Mouse (Mus musculus) midbrain, embryonic 11.5 days (tissue): Measurements from ENCODE around the gene Asic3. TPM values are rescaled to one million over a fixed set of nuclear protein-coding genes. Genes with fewer than 3 reads are reported as not detected.

ENCODE experiments used
- ATAC-seq: fragments of 200-750 bp; cut with Nextera tagmentation; 2 replicates; pipeline ENCODE4 v1.8.0; 2017; ENCODE audit warnings: moderate TSS enrichment, moderate library complexity; ENCODE audit not compliant: low FRiP score
- DNase-seq: peaks from one replicate; pipeline ENCODE4 v3.0.0; 2015; ENCODE audit warnings: low spot score; ENCODE audit errors: missing footprints
- H3K27ac ChIP-seq: fragments of 300-500 bp; sonication (generic); 2 replicates; pipeline ENCODE4 v1.5.1; 2014; ENCODE audit warnings: low read depth, low read length
- H3K27me3 ChIP-seq: fragments of 300-500 bp; sonication (generic); 2 replicates; pipeline ENCODE4 v1.6.1; 2014; ENCODE audit warnings: mild to moderate bottlenecking, low read length, moderate library complexity, mixed read lengths; ENCODE audit not compliant: control insufficient read depth, insufficient read depth
- H3K36me3 ChIP-seq: fragments of 300-500 bp; sonication (generic); 2 replicates; pipeline ENCODE4 v1.6.1; 2014; ENCODE audit warnings: mild to moderate bottlenecking, low read length, moderate library complexity, mixed read lengths; ENCODE audit not compliant: control insufficient read depth, insufficient read depth
- H3K4me1 ChIP-seq: fragments of 300-500 bp; sonication (generic); 2 replicates; pipeline ENCODE4 v1.6.1; 2014; ENCODE audit warnings: low read length; ENCODE audit not compliant: control insufficient read depth, insufficient read depth
- H3K4me2 ChIP-seq: fragments of 300-500 bp; sonication (generic); 2 replicates; pipeline ENCODE4 v1.6.1; 2014; ENCODE audit warnings: mild to moderate bottlenecking, moderate library complexity
- H3K4me3 ChIP-seq: fragments of 300-500 bp; sonication (generic); 2 replicates; pipeline ENCODE4 v1.5.1; 2014; ENCODE audit warnings: low read depth, low read length
- H3K9ac ChIP-seq: fragments of 300-500 bp; sonication (generic); 2 replicates; pipeline ENCODE4 v1.6.1; 2014; ENCODE audit warnings: low read length
- H3K9me3 ChIP-seq: fragments of 300-500 bp; sonication (generic); 2 replicates; pipeline ENCODE4 v1.6.1; 2016; ENCODE audit warnings: low read length; ENCODE audit not compliant: control insufficient read depth
- WGBS: fragments of 180-500 bp; shearing (Covaris S2); extraction: QIAGEN DNeasy Blood & Tissue Kit; methylation state at CpG from one replicate; pipeline ENCODE4 v1.1.7; 2014; 5-methylcytosine and 5-hydroxymethylcytosine counted together
- polyA plus RNA-seq: library from polyadenylated mRNA; unstranded; fragments of >200 nt; fragmentation: Nextera tagmentation; extraction: Ambion mirVana; gene quantifications from 2 replicates; pipeline ENCODE4 v1.2.1, GENCODE M21; 2014

The Asic3 gene
- polyA plus RNA-seq, 1 experiment from 2014 or later, result 0.30 TPM

GRCm38 (mm10) chr5:24405389-24405876, 7.8 kb upstream of the Asic3 start:
- no peaks in the 10 kb centered on the region for H3K4me1 ChIP-seq
- H3K27ac ChIP-seq, result no peak overlapping the region
- DNase-seq, result no peak
- 72% methylated on average over 3 of the region's 3 CpGs for WGBS
- no peak overlapping the region for H3K4me2 ChIP-seq
- no peaks in the 10 kb centered on the region for H3K27me3 ChIP-seq
- no peak overlapping the region for H3K4me3 ChIP-seq
- no peak for ATAC-seq
- no peaks in the 10 kb centered on the region for H3K9me3 ChIP-seq
- no peak overlapping the region for H3K9ac ChIP-seq
- H3K36me3 ChIP-seq, result peaks cover 4% of the 10 kb centered on the region; the same call in 1 of the 2 replicates

DNA sequence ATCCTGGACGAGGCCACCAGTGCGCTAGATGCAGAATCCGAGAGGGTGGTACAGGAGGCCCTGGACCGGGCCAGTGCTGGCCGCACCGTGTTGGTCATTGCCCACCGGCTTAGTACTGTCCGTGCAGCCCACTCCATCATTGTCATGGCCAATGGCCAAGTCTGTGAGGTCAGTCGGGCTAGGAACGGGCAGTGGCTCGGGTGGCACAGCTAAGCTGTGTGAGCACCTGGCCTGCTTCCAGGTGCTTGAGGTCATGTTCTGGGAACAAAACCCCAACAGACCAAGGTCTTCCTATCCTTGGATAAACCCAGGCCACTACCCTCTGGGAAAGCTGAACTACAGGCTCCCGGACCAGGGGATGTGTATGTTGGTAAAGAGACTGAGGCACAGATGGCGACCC, 4.5 kb upstream of the Asic3 start:
- Histone ChIP-seq H3K9me3 (no peaks in the 10 kb centered on the region), H3K36me3 (peaks cover 2% of the 10 kb centered on the region; the same call in 1 of the 2 replicates), H3K27me3 (no peaks in the 10 kb centered on the region), H3K4me2 (no peak overlapping the region), H3K4me3 (no peak overlapping the region), H3K9ac (no peak overlapping the region), H3K27ac (no peak overlapping the region), H3K4me1 (no peaks in the 10 kb centered on the region)
- ATAC-seq, result no peak
- WGBS, result 96% methylated on average over 13 of the region's 13 CpGs
- no peak for DNase-seq

DNA sequence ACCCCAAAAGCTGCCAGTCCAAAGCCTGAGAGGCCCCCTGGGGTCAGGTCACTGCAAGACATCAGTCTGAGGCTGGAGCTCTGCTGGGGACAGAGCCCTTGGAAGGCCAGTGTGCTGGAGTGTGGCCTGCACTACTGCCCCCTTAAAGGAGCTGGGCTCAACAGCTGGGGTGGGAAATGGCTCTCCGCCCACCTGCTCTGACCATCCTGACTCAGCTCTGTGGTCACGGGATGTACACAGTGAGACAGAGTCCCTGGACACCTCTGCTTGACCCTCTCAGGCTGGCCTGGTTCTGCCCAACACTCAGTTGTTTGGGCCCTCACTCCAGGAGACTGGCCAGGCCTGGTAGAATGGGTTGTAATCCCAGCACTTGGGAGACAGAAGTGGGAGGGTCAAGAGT, 3.7 kb upstream of the Asic3 start:
- 75% methylated on average over 2 of the region's 2 CpGs for WGBS
- Histone ChIP-seq H3K4me2 (no peak overlapping the region), H3K4me3 (no peak overlapping the region), H3K9me3 (no peaks in the 10 kb centered on the region), H3K27ac (no peak overlapping the region), H3K4me1 (no peaks in the 10 kb centered on the region), H3K27me3 (no peaks in the 10 kb centered on the region), H3K36me3 (peaks cover 2% of the 10 kb centered on the region; the same call in 1 of the 2 replicates), H3K9ac (no peak overlapping the region)
- no peak; the same call in 1 of the 2 replicates for ATAC-seq
- DNase-seq, result no peak

DNA sequence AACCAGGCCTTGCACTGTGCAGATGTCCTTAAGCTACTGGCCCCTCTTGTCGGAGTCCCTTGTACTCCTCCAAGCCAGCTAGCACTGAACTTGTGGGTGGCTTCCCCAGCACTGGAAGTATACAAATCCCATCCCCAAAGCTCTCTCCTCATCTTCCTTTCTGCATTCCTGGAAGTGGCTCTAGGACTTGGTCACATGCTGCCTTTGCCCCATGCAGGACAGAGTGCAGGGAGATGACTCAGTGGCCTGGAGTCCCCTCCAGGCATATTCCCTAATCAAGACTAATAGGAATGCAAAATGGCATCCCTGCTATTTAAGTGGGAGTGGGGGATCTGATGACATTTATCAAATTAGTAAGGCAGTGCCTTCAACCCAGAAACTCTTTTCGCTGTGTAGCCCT, 1.1 kb upstream of the Asic3 start:
- ATAC-seq, result no peak
- no peaks in the 10 kb centered on the region for H3K36me3 ChIP-seq
- H3K9me3 ChIP-seq, result no peaks in the 10 kb centered on the region
- no peak overlapping the region for H3K9ac ChIP-seq
- 92% methylated on average over 2 of the region's 2 CpGs for WGBS
- H3K4me2 ChIP-seq, result no peak overlapping the region
- no peak overlapping the region for H3K4me3 ChIP-seq
- DNase-seq, result no peak
- no peaks in the 10 kb centered on the region for H3K27me3 ChIP-seq
- H3K4me1 ChIP-seq, result no peaks in the 10 kb centered on the region
- no peak overlapping the region for H3K27ac ChIP-seq

DNA sequence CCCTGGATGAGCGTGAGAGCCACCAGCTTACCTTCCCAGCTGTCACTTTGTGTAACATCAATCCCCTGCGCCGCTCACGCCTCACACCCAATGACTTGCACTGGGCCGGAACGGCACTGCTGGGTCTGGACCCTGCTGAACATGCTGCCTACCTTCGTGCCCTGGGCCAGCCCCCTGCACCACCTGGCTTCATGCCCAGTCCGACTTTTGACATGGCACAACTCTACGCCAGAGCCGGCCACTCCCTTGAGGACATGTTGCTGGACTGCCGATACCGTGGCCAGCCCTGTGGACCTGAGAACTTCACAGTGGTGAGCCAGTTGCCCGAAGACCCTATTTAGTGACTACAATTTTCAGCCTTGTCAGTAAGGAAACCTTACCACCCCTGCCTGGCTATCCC, 746 bp downstream of the Asic3 start:
- no peak overlapping the region for H3K4me2 ChIP-seq
- WGBS, result 85% methylated on average over 13 of the region's 13 CpGs
- no peak for DNase-seq
- no peak overlapping the region for H3K4me3 ChIP-seq
- H3K27ac ChIP-seq, result no peak overlapping the region
- H3K9me3 ChIP-seq, result no peaks in the 10 kb centered on the region
- no peak overlapping the region for H3K9ac ChIP-seq
- no peaks in the 10 kb centered on the region for H3K4me1 ChIP-seq
- H3K36me3 ChIP-seq, result peaks cover 3% of the 10 kb centered on the region
- H3K27me3 ChIP-seq, result no peaks in the 10 kb centered on the region
- ATAC-seq, result no peak

GRCm38 (mm10) chr5:24416222-24416736, 3.1 kb downstream of the Asic3 start:
- H3K36me3 ChIP-seq, result peaks cover 7% of the 10 kb centered on the region
- ATAC-seq, result peak; percentile 68
- H3K4me2 ChIP-seq, result no peak overlapping the region
- H3K4me1 ChIP-seq, result no peaks in the 10 kb centered on the region
- peak; percentile 96 for DNase-seq
- H3K4me3 ChIP-seq, result no peak overlapping the region
- H3K27ac ChIP-seq, result no peak overlapping the region
- no peak overlapping the region for H3K9ac ChIP-seq
- H3K27me3 ChIP-seq, result no peaks in the 10 kb centered on the region
- no peaks in the 10 kb centered on the region for H3K9me3 ChIP-seq
- WGBS, result 5% methylated on average over 21 of the region's 21 CpGs

- no peak for DNase-seq
- H3K27ac ChIP-seq, result no peak overlapping the region
- no peak for ATAC-seq
- 88% methylated on average over 10 of the region's 10 CpGs for WGBS
- H3K36me3 ChIP-seq, result peaks cover 7% of the 10 kb centered on the region
- no peak overlapping the region for H3K4me3 ChIP-seq
- H3K27me3 ChIP-seq, result no peaks in the 10 kb centered on the region
- no peak overlapping the region for H3K9ac ChIP-seq
- H3K4me1 ChIP-seq, result peaks cover 1% of the 10 kb centered on the region
- H3K4me2 ChIP-seq, result no peak overlapping the region
- no peaks in the 10 kb centered on the region for H3K9me3 ChIP-seq
These were observed 4.4 kb downstream of the Asic3 start for GRCm38 (mm10) chr5:24417587-24417986.

DNA sequence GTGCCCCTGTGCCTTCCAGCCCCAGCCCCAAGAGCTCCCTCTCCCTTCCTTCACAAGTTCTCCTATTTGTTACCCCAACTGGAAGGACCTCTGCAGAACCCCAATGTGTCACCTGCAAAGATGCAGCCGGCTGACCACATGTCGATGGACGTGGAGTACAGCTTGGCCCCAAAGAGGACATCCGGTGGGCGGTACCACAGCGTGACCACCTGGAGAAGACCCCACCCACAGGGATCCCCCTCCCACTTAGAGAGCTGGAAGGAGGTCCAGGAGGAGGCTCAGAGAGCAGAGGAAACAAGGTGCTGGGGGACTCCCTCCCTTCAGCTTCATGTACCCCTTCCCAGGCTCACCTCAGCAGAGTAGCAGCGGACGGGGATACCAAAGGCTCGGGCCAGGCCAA, 7.2 kb downstream of the Asic3 start:
- no peak for ATAC-seq
- no peak overlapping the region for H3K4me3 ChIP-seq
- no peak overlapping the region for H3K4me2 ChIP-seq
- DNase-seq, result no peak
- H3K4me1 ChIP-seq, result peaks cover 16% of the 10 kb centered on the region
- H3K9ac ChIP-seq, result no peak overlapping the region
- peaks cover 7% of the 10 kb centered on the region for H3K36me3 ChIP-seq
- H3K27me3 ChIP-seq, result no peaks in the 10 kb centered on the region
- H3K27ac ChIP-seq, result no peak overlapping the region
- whole genome bisulfite sequencing, result 89% methylated on average over 9 of the region's 9 CpGs
- H3K9me3 ChIP-seq, result no peaks in the 10 kb centered on the region

DNA sequence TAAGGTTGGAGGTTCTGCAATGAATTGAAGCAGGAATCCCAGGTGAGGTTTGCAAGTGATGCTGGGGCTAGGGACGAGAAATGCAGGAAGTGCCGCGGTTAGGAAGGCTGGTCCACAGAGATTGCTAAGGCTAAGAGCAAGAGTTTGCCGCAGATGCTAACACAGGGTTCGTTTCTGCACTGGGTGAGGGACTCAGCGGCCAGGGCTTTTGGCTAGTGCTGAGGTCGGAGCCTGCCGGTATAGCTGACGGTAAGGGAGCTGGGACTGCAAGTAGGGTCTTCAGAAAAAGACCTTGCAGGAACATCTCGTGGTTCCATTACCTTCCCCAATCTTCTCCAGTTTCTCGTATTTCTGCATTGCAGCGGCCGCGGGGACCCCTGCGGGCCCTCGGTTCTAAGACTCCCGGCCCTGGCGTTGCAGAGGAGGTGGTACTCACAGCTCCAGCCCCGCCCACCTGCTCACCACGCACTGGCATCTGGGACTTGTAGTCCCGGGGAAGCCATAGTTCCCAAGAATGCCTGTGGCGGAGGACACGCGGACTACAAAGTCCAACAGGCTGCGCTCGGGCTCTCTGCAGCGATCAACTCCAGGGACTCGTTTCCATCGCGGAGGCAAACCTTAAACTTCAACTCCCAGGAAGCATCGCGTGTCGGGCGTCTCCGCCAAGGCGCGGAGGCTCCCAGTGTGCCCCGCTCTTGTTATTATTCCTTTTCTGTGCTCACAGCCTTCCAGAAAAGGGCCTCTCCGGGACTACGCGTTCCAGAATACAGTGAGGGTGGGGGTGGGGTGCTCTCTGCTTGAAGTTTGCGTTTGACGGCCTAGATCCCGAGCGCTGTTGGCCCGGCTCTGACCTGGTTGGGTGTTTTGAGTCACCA, 10.2 kb downstream of the Asic3 start, which contains the start of the genes Cdk5 and Slc4a2:
Cdk5 (minus strand) TSS at position 402 of the 875 bp plus-strand sequence.
Slc4a2 (plus strand) TSS at position 709 of the 875 bp plus-strand sequence.
- H3K4me3 ChIP-seq, result peak within 1 kb of the TSS; percentile 59
- peaks cover 45% of the 10 kb centered on the region for H3K4me1 ChIP-seq
- peak within 1 kb of the TSS; percentile 79 for H3K4me2 ChIP-seq
- under 1% methylated on average over 46 of the region's 46 CpGs for WGBS
- peaks cover 4% of the 10 kb centered on the region; the same call in 1 of the 2 replicates for H3K36me3 ChIP-seq
- H3K9ac ChIP-seq, result peak within 1 kb of the TSS; percentile 84
- peak within 1 kb of the TSS; percentile 72 for H3K27ac ChIP-seq
- peak; percentile 100 for DNase-seq
- no peaks in the 10 kb centered on the region for H3K9me3 ChIP-seq
- no peaks in the 10 kb centered on the region for H3K27me3 ChIP-seq
- ATAC-seq, result peak; percentile 93
